Mouse (Mus musculus): ENCODE results near the gene Adat3. TPM values are rescaled to one million over a fixed set of nuclear protein-coding genes. Genes with fewer than 3 reads are reported as not detected.

Adat3 gene
- polyA plus RNA-seq, 1 experiment from 2014 or later: 4.8 TPM

DNA sequence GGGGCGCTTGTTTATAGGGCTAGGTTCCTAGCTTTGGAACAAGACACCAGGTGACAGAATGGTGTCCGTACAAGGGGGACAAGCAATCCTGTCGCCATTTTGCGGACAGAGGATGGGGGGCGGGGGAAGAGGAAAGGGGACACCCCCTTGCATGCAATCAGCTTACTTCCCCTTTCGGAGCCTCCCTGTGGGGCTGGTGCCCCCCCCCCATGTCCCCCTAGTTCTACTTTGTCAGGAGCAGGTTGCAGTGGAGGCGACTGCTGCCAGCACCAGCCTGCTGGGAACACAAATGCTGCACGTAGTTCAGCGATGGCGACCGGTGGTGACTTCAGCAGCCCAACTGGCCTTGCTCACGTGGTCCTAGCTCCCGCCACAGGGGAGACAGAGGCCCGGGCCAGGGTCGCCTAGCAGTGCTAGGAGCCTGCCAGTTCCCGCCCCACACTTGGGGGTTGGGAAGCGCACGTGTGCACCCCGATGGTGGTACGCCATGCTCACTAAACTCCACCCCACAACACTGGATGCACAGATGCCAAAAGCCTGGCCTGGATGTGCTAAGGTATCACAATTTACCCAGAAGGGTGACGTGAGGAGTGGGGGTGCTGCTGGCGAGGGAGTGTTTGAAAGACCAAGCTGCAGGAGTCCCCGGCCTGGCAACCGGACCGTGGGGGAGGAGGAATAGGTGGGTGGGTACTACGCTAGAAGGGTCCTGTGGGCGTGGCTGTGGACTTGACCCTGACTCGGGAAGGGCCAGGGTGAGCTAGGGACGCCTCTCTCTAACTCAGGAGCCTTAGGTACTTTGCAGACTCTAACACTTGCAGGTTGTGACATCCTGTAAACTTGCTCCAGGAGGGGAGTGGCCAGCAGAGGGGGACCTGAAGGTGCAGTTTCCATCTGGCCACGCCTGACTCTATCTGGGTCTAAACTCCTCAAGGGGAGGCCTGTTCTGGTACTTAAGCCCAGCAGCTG is 31.5 kb upstream of the Adat3 start:
- Histone ChIP-seq H3K27me3 (no peaks in the 10 kb centered on the region), H3K4me2 (peak overlapping the region; percentile 45), H3K9ac (peak overlapping the region; percentile 61), H3K4me1 (replicated peaks) (peaks cover 90% of the 10 kb centered on the region), H3K27ac (replicated peaks) (peak overlapping the region; percentile 33), H3K36me3 (peaks cover 10% of the 10 kb centered on the region), H3K9me3 (no peaks in the 10 kb centered on the region), H3K4me3 (peak overlapping the region; percentile 9; the same call in 1 of the 2 replicates)
- 20% methylated on average over 30 of the region's 30 CpGs for WGBS
- no peak for ATAC-seq (ENCODE audit: low read depth)

DNA sequence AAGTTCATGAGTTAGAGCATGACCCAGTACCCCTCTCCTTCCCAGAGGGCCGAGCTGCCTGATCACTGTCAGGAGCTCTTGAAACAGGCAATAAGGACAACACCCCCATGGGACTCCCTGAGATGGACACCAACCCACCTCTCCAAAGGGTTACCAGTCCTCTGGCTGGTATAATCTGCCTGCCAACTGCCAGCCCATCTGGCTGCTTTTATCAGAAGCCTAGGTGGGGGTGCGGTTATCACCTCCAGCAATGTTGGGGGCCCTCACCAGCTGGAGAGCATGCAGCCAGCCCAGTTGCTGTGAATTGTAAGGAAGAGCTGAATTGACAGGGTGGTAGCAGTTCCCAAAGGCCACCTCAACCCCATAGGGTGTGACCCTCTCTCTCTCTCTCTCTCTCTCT is 30.2 kb upstream of the Adat3 start:
- Histone ChIP-seq H3K9ac (no peak overlapping the region), H3K9me3 (no peaks in the 10 kb centered on the region), H3K27me3 (no peaks in the 10 kb centered on the region), H3K4me3 (no peak overlapping the region), H3K36me3 (peaks cover 10% of the 10 kb centered on the region), H3K4me1 (replicated peaks) (peaks cover 83% of the 10 kb centered on the region), H3K4me2 (no peak overlapping the region), H3K27ac (replicated peaks) (no peak overlapping the region)
- ATAC-seq (ENCODE audit: low read depth): no peak
- WGBS: 90% methylated on average over 2 of the region's 2 CpGs

DNA sequence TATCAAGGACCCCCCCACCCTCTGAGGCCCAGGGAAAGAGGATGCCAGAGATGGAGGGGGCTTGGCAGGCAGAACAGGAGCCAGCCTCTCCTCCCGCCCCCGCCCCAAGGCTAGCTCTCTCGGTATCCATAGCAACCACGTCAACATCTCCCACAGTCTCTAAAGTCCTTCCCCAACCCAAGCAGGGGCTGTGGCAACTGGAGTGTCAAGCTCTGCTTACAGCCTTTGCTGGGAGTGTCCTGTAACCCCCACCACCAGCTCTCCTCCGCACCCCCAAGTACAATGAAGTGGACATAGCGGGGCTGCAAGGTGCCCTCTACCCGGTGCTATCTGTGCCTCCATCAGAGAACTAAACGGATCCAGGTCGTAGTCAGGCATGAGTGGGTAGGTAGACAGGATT is 28.7 kb upstream of the Adat3 start:
- no peak for ATAC-seq (ENCODE audit: low read depth)
- H3K9me3 ChIP-seq: no peaks in the 10 kb centered on the region
- H3K27ac ChIP-seq (replicated peaks): no peak overlapping the region
- 0 out of 2 replicates have a peak overlapping the region, but pooled peaks have one; percentile 14 for H3K4me2 ChIP-seq
- H3K9ac ChIP-seq: peak overlapping the region; percentile 45
- H3K4me3 ChIP-seq: no peak overlapping the region
- 58% methylated on average over 9 of the region's 9 CpGs for WGBS
- no peaks in the 10 kb centered on the region for H3K36me3 ChIP-seq
- H3K27me3 ChIP-seq: no peaks in the 10 kb centered on the region
- H3K4me1 ChIP-seq (replicated peaks): peaks cover 87% of the 10 kb centered on the region

DNA sequence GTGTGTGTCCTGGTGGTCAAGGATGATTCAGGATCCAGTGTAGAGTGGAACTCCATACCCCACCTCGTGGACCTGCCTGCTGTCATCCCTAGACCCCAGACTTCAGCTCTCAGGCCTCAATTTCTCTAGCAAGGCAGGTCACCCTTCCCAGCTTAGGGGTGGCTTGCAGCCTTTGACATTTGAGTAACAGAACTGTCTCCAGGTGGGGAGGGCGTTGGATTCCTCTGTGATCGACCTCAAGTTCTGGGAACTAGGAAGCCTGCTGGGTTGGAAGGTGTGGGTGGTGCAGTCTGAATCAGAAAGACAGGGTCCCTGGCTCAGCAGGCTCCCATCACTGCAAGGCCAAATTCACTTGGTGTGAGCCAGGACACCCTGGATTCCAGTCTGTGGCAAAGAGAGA is 27.8 kb upstream of the Adat3 start:
- Histone ChIP-seq H3K4me3 (0 out of 2 replicates have a peak overlapping the region, but pooled peaks have one; percentile 63), H3K27ac (replicated peaks) (no peak overlapping the region), H3K4me1 (replicated peaks) (peaks cover 82% of the 10 kb centered on the region), H3K27me3 (no peaks in the 10 kb centered on the region), H3K9me3 (no peaks in the 10 kb centered on the region), H3K36me3 (no peaks in the 10 kb centered on the region), H3K9ac (peak overlapping the region; percentile 39; the same call in 1 of the 2 replicates), H3K4me2 (peak overlapping the region; percentile 91)
- 79% methylated on average over 3 of the region's 3 CpGs for WGBS
- ATAC-seq (ENCODE audit: low read depth): no peak

DNA sequence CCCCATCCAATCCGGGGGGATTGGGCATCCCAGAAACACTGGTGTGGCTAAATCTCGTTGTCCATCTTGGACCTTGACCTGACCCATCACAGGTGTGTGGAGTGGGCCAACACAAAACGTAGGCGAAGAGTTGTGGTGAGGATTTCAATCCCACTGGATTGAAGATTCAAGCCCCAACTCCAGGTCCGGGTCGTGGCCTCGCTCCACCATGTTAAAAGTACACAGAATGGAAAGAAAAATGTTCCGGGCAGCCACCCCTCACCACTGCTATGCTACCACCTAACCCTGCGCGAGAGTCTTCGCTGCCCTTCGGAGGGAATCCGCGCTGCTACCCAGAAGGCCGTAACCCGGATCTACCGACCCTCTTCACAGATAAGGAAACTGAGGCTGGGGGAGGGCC is 26.8 kb upstream of the Adat3 start:
- Histone ChIP-seq H3K4me1 (replicated peaks) (peaks cover 72% of the 10 kb centered on the region), H3K27me3 (no peaks in the 10 kb centered on the region), H3K4me2 (peak overlapping the region; percentile 91), H3K9ac (peak overlapping the region; percentile 89), H3K9me3 (no peaks in the 10 kb centered on the region), H3K27ac (replicated peaks) (no peak overlapping the region), H3K4me3 (peak overlapping the region; percentile 63), H3K36me3 (no peaks in the 10 kb centered on the region)
- 15% methylated on average over 17 of the region's 17 CpGs for WGBS
- ATAC-seq (ENCODE audit: low read depth): no peak

DNA sequence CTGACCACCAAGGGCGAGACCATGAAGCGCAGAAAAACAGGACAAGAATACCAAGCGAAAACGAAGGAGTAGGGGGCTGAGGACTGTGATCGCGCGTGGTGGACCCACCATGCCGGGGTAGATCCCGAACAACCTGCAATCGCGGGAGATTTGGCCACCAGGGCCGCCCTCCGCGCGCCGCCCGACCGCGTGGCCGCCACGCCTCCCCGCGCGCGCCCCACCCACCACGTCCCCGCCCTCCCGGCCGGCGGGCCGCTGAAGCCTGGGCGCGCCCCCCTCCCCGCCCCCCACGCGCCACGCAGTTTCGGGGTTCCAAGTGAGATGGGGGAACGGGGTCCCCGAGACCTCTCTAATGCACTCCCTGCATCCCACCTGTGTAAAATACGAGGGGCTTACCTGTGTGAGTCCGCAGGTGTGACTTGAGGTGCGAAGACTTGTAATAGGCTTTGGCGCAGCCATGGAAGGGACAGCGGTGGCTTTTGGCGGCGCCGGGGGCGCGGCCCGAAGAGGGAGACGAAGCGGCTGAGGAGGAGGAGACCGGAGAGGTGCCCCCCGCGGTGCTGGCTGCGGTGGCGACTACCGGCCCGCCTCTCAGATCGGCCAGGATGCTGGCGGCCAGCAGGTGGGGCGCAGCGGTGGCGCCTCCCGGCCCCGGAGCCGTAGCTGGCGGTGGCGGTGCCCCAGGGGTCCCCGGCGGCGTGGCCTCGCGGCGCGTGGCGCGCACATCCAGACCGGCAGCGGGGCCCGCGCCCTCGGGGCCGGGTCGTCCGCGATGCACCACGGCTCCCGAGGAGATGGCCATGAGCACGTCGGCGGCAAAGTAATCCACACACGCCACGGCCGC is 26.1 kb upstream of the Adat3 start:
- Histone ChIP-seq H3K36me3 (peaks cover 6% of the 10 kb centered on the region; the same call in 1 of the 2 replicates), H3K9ac (peak overlapping the region; percentile 89), H3K4me3 (peak overlapping the region; percentile 63), H3K27me3 (no peaks in the 10 kb centered on the region), H3K9me3 (no peaks in the 10 kb centered on the region), H3K4me2 (peak overlapping the region; percentile 91), H3K27ac (replicated peaks) (peak overlapping the region; percentile 87), H3K4me1 (replicated peaks) (peaks cover 65% of the 10 kb centered on the region)
- ATAC-seq (ENCODE audit: low read depth): peak; percentile 6
- WGBS: 1% methylated on average over 91 of the region's 96 CpGs

DNA sequence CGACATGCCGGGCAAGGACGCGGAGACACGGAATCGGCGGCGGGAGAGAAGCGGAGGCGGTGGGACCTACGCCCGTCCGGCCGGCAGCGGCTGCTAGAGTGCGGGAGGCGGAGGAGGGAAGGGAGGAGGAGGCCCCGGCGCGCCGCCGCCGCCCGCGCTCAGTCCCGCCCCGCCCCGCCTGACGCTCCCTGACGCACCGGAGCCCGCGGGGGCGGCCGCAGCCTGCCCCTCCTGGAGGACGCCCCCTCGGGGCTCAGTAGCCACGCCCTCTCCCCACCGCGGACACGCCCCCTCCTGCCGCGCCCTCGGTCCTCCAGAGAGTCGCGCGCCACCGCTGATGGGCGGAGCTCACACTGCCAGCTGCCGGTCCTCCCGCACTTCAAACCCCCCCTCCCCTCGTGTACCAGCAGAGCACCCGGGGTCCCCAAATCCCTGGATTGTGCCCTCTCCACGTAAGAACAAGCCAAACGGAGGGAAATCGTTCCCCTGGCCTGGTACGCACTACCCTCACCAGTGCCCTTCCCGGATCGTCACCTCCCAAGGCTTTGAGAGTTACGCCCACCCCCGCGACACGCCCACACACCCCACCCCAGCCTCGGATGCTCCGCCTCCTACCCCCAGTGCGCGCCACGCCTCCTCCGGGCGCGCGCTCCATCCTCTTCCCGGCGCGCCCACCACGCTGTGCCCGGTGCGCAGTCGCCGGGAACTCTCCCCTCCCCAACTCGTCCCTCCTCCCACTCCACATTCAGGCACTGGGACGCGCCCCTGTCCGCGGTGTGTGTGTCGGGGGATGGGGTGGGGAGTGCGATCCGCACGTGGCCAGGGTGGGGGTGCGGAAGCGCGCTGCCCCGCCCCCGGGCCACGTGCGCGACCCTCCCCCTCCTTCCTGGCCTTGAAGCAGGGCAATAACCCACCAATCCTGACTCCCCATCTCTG is 25.2 kb upstream of the Adat3 start, which contains the start of gene Klf16:
TSS of gene Klf16 (minus strand) at position 127 of the 936 bp plus-strand sequence.
- H3K4me1 ChIP-seq (replicated peaks): peaks cover 57% of the 10 kb centered on the region
- ATAC-seq (ENCODE audit: low read depth): peak; percentile 81
- WGBS: 1% methylated on average over 83 of the region's 97 CpGs
- H3K9me3 ChIP-seq: no peaks in the 10 kb centered on the region
- H3K9ac ChIP-seq: peak within 1 kb of the TSS; percentile 89
- H3K36me3 ChIP-seq: peaks cover 10% of the 10 kb centered on the region; the same call in 1 of the 2 replicates
- peak within 1 kb of the TSS; percentile 87 for H3K27ac ChIP-seq (replicated peaks)
- peak within 1 kb of the TSS; percentile 63 for H3K4me3 ChIP-seq
- no peaks in the 10 kb centered on the region for H3K27me3 ChIP-seq
- H3K4me2 ChIP-seq: peak within 1 kb of the TSS; percentile 91

DNA sequence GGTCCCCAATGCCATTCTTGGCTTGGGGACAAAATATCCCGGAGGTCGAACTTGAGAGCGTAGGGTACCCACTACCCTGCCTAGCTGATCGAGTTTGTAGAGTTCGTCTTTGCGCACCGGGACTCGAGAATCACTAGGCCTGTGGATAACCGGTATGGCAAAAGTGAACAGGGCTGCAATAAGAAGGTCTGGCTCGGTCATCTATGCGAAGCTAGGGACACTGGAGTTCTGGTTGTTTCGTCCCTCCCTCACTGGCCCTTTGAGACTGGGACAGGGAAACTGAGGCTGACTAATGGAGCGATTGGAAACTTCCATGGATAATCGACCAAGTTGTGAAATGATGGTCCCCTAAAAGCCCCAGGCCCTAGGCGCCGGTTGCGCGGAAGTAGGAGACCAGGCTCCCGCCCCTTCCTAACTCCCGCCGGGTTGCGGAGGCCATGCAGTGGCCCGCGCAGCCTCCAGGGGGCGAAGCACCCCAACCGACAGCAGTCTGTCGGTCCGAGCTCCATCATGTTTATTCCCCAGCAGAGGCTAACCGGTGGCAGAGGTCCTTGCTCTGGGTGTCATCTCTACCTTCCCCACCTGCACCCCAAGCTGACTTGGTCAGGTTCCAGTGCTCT is 24.4 kb upstream of the Adat3 start:
- WGBS: 0% methylated on average over 29 of the region's 29 CpGs
- ATAC-seq (ENCODE audit: low read depth): peak; percentile 11; the same call in 1 of the 2 replicates
- Histone ChIP-seq H3K9ac (peak overlapping the region; percentile 89), H3K4me3 (peak overlapping the region; percentile 63), H3K27ac (replicated peaks) (peak overlapping the region; percentile 87), H3K36me3 (peaks cover 12% of the 10 kb centered on the region), H3K4me1 (replicated peaks) (peaks cover 50% of the 10 kb centered on the region), H3K4me2 (peak overlapping the region; percentile 91), H3K27me3 (no peaks in the 10 kb centered on the region), H3K9me3 (no peaks in the 10 kb centered on the region)

DNA sequence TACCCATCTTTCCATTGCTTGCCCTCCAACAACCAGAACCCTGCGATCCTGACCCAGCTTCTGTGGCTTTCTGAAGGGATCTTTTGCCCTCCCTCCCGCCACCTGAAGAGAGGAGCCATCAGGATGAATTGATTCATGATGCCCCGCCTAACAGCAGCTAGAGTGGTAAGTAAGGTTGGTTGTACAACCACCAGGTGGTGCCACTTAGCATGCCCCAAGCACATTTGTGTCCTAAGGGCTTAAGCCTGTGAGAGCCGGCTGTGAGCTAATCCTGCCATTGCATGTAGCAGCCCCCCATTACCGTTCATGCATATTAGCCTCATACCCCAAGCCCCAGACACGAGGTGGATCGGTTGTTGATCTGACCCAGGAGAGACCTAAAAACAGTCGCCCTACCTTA is 23.8 kb upstream of the Adat3 start:
- peaks cover 19% of the 10 kb centered on the region for H3K36me3 ChIP-seq
- H3K9me3 ChIP-seq: no peaks in the 10 kb centered on the region
- 0 out of 2 replicates have a peak overlapping the region, but pooled peaks have one; percentile 89 for H3K9ac ChIP-seq
- ATAC-seq (ENCODE audit: low read depth): no peak
- WGBS: 7% methylated on average over 8 of the region's 8 CpGs
- H3K4me1 ChIP-seq (replicated peaks): peaks cover 43% of the 10 kb centered on the region
- H3K27ac ChIP-seq (replicated peaks): peak overlapping the region; percentile 87
- H3K4me2 ChIP-seq: peak overlapping the region; percentile 91
- peak overlapping the region; percentile 63 for H3K4me3 ChIP-seq
- no peaks in the 10 kb centered on the region for H3K27me3 ChIP-seq

DNA sequence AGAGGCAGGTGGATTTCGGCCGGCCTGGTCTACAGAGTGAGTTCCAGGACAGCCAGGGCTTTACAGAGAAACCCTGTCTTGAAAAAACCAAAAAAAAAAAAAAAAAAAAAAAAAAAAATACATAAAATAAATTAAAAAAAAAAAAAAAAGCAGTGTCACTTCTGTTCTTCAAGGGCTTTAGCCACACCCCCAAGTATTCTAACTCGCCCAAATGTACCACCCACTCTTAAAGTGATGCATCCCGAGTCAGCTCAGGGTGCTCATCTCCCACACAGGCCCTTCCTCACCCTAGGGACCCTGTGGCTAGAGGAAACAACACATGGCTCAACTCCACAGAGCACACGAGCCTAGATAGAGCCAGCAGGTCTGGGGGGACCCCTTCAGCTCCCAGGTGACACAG is 19.6 kb upstream of the Adat3 start:
- no peak for ATAC-seq (ENCODE audit: low read depth)
- Histone ChIP-seq H3K9ac (no peak overlapping the region), H3K27ac (replicated peaks) (no peak overlapping the region), H3K4me3 (no peak overlapping the region), H3K36me3 (peaks cover 47% of the 10 kb centered on the region), H3K27me3 (no peaks in the 10 kb centered on the region), H3K4me2 (no peak overlapping the region), H3K4me1 (replicated peaks) (peaks cover 40% of the 10 kb centered on the region), H3K9me3 (no peaks in the 10 kb centered on the region)
- 77% methylated on average over 5 of the region's 5 CpGs for WGBS

All from neural tube, embryonic 13.5 days (tissue).